Mouse (Mus musculus) cerebellum, adult 11 months (tissue): ENCODE results near the gene Psmd3.
"Not testable (repeated sequence)": the region's sequence is repeated elsewhere in the genome, so short reads cannot be mapped to it uniquely, and the experiment has no call there.

ENCODE experiments used
- DNase-seq: peaks from one replicate; pipeline ENCODE4 v3.0.0; 2022

The Psmd3 gene

GRCm38 (mm10) chr11:98693201-98693600, 10.8 kb downstream of the Psmd3 start:
- DNase-seq = no peak

- no peak for DNase-seq
Measured at GRCm38 (mm10) chr11:98693746-98694145, 11.4 kb downstream of the Psmd3 start.

- DNase-seq = no peak
Measured at GRCm38 (mm10) chr11:98694301-98694700, 11.9 kb downstream of the Psmd3 start.

GRCm38 (mm10) chr11:98695408-98695807, 13.1 kb downstream of the Psmd3 start:
- no peak for DNase-seq

- DNase-seq = no peak
Measured at GRCm38 (mm10) chr11:98696454-98697216, 14.3 kb downstream of the Psmd3 start.

GRCm38 (mm10) chr11:98697225-98697624, 14.9 kb downstream of the Psmd3 start:
- no peak for DNase-seq

- DNase-seq = no peak
Measured at GRCm38 (mm10) chr11:98698849-98699640, 16.7 kb downstream of the Psmd3 start.

GRCm38 (mm10) chr11:98699911-98700310, 17.6 kb downstream of the Psmd3 start:
- peak; percentile 77 for DNase-seq

GRCm38 (mm10) chr11:98701213-98701670, 18.9 kb downstream of the Psmd3 start, which contains the start of gene Csf3:
Csf3 (plus strand) TSS chr11:98701263.
- no peak for DNase-seq

- no peak for DNase-seq
Measured at GRCm38 (mm10) chr11:98702323-98702722, 20.0 kb downstream of the Psmd3 start.

GRCm38 (mm10) chr11:98705021-98705420, 22.7 kb downstream of the Psmd3 start:
- DNase-seq = no peak

- no peak for DNase-seq
Measured at GRCm38 (mm10) chr11:98707401-98708281, 25.3 kb downstream of the Psmd3 start.

GRCm38 (mm10) chr11:98708282-98708956, 26.1 kb downstream of the Psmd3 start:
- no peak for DNase-seq

GRCm38 (mm10) chr11:98709001-98709741, 26.8 kb downstream of the Psmd3 start:
- DNase-seq = no peak

- peak; percentile 73 for DNase-seq
Measured at GRCm38 (mm10) chr11:98710416-98711045, 28.2 kb downstream of the Psmd3 start.

GRCm38 (mm10) chr11:98711046-98711434, 28.7 kb downstream of the Psmd3 start:
- no peak for DNase-seq

GRCm38 (mm10) chr11:98712009-98712408, 29.7 kb downstream of the Psmd3 start:
- DNase-seq = not testable (repeated sequence)

GRCm38 (mm10) chr11:98713703-98714102, 31.3 kb downstream of the Psmd3 start:
- DNase-seq = no peak

- no peak for DNase-seq
Measured at GRCm38 (mm10) chr11:98715946-98716345, 33.6 kb downstream of the Psmd3 start.

GRCm38 (mm10) chr11:98717904-98718303, 35.5 kb downstream of the Psmd3 start:
- DNase-seq = peak; percentile 86

GRCm38 (mm10) chr11:98720756-98721155, 38.4 kb downstream of the Psmd3 start:
- no peak for DNase-seq
